Mouse (Mus musculus): Measurements from ENCODE around the gene Fgfr2. TPM values are rescaled to one million over a fixed set of nuclear protein-coding genes. Genes with fewer than 3 reads are reported as not detected.

Gene Fgfr2
- polyA plus RNA-seq, 1 experiment from 2014 or later, result 17.2 TPM

- Histone ChIP-seq H3K4me1 (replicated peaks) (no peaks in the 10 kb centered on the region), H3K27me3 (no peaks in the 10 kb centered on the region), H3K27ac (no peak overlapping the region), H3K36me3 (no peaks in the 10 kb centered on the region), H3K4me3 (no peak overlapping the region), H3K9ac (no peak overlapping the region), H3K9me3 (replicated peaks) (no peaks in the 10 kb centered on the region), H3K4me2 (no peak overlapping the region)
- no peak for ATAC-seq (replicated peaks; ENCODE audit: insufficient number of reproducible peaks, insufficient read depth, low FRiP score, low read depth)
- 69% methylated on average over 3 of the region's 3 CpGs for WGBS
Observed at GRCm38 (mm10) chr7:132015933-132016332, 1107.2 kb downstream of the Fgfr2 start.

- 14% methylated on average over 3 of the region's 3 CpGs for WGBS
Observed at GRCm38 (mm10) chr7:132015193-132015592, 1108.0 kb downstream of the Fgfr2 start.

GRCm38 (mm10) chr7:132013970-132014369 lies 1109.2 kb downstream of the Fgfr2 start:
- WGBS, result 78% methylated on average over 5 of the region's 5 CpGs

More at GRCm38 (mm10) chr7:132015193-132015592, 1108.0 kb downstream of the Fgfr2 start:
- ATAC-seq (replicated peaks; ENCODE audit: insufficient number of reproducible peaks, insufficient read depth, low FRiP score, low read depth), result no peak
- Histone ChIP-seq H3K36me3 (no peaks in the 10 kb centered on the region), H3K4me3 (no peak overlapping the region), H3K4me2 (no peak overlapping the region), H3K9ac (no peak overlapping the region), H3K4me1 (replicated peaks) (no peaks in the 10 kb centered on the region), H3K27ac (no peak overlapping the region), H3K9me3 (replicated peaks) (no peaks in the 10 kb centered on the region), H3K27me3 (no peaks in the 10 kb centered on the region)

GRCm38 (mm10) chr7:132012969-132013679 lies 1110.0 kb downstream of the Fgfr2 start:
- WGBS, result 31% methylated on average over 1 of the region's 1 CpGs

More at GRCm38 (mm10) chr7:132013970-132014369, 1109.2 kb downstream of the Fgfr2 start:
- no peak for ATAC-seq (replicated peaks; ENCODE audit: insufficient number of reproducible peaks, insufficient read depth, low FRiP score, low read depth)
- Histone ChIP-seq H3K9ac (no peak overlapping the region), H3K4me3 (no peak overlapping the region), H3K4me1 (replicated peaks) (no peaks in the 10 kb centered on the region), H3K36me3 (no peaks in the 10 kb centered on the region), H3K27me3 (no peaks in the 10 kb centered on the region), H3K9me3 (replicated peaks) (no peaks in the 10 kb centered on the region), H3K27ac (no peak overlapping the region), H3K4me2 (no peak overlapping the region)

GRCm38 (mm10) chr7:132009002-132009401 lies 1114.1 kb downstream of the Fgfr2 start:
- no peaks in the 10 kb centered on the region for H3K4me1 ChIP-seq (replicated peaks)
- H3K9ac ChIP-seq, result no peak overlapping the region
- no peaks in the 10 kb centered on the region for H3K27me3 ChIP-seq
- no peaks in the 10 kb centered on the region for H3K36me3 ChIP-seq
- ATAC-seq (replicated peaks; ENCODE audit: insufficient number of reproducible peaks, insufficient read depth, low FRiP score, low read depth), result no peak
- WGBS, result 73% methylated on average over 7 of the region's 7 CpGs
- H3K9me3 ChIP-seq (replicated peaks), result no peaks in the 10 kb centered on the region
- no peak overlapping the region for H3K27ac ChIP-seq
- no peak overlapping the region for H3K4me2 ChIP-seq
- H3K4me3 ChIP-seq, result no peak overlapping the region

More at GRCm38 (mm10) chr7:132012969-132013679, 1110.0 kb downstream of the Fgfr2 start:
- no peak overlapping the region for H3K4me3 ChIP-seq
- no peak for ATAC-seq (replicated peaks; ENCODE audit: insufficient number of reproducible peaks, insufficient read depth, low FRiP score, low read depth)
- no peaks in the 10 kb centered on the region for H3K27me3 ChIP-seq
- H3K36me3 ChIP-seq, result no peaks in the 10 kb centered on the region
- H3K4me2 ChIP-seq, result no peak overlapping the region
- no peaks in the 10 kb centered on the region for H3K9me3 ChIP-seq (replicated peaks)
- no peaks in the 10 kb centered on the region for H3K4me1 ChIP-seq (replicated peaks)
- H3K27ac ChIP-seq, result no peak overlapping the region
- H3K9ac ChIP-seq, result no peak overlapping the region

- no peaks in the 10 kb centered on the region for H3K4me1 ChIP-seq (replicated peaks)
Observed at GRCm38 (mm10) chr7:132005996-132006696, 1117.0 kb downstream of the Fgfr2 start.

GRCm38 (mm10) chr7:131992873-131993272 lies 1130.3 kb downstream of the Fgfr2 start:
- no peak overlapping the region for H3K4me3 ChIP-seq
- H3K4me1 ChIP-seq (replicated peaks), result no peaks in the 10 kb centered on the region
- H3K9ac ChIP-seq, result no peak overlapping the region
- ATAC-seq (replicated peaks; ENCODE audit: insufficient number of reproducible peaks, insufficient read depth, low FRiP score, low read depth), result no peak
- no peaks in the 10 kb centered on the region for H3K36me3 ChIP-seq
- no peaks in the 10 kb centered on the region for H3K27me3 ChIP-seq
- no peaks in the 10 kb centered on the region for H3K9me3 ChIP-seq (replicated peaks)
- no peak overlapping the region for H3K4me2 ChIP-seq
- H3K27ac ChIP-seq, result no peak overlapping the region
- WGBS, result 67% methylated on average over 3 of the region's 3 CpGs

More at GRCm38 (mm10) chr7:132005996-132006696, 1117.0 kb downstream of the Fgfr2 start:
- no peak overlapping the region for H3K27ac ChIP-seq
- no peak for ATAC-seq (replicated peaks; ENCODE audit: insufficient number of reproducible peaks, insufficient read depth, low FRiP score, low read depth)
- H3K9me3 ChIP-seq (replicated peaks), result no peaks in the 10 kb centered on the region
- no peak overlapping the region for H3K4me3 ChIP-seq
- H3K36me3 ChIP-seq, result no peaks in the 10 kb centered on the region
- no peak overlapping the region for H3K4me2 ChIP-seq
- no peak overlapping the region for H3K9ac ChIP-seq
- H3K27me3 ChIP-seq, result no peaks in the 10 kb centered on the region
- 76% methylated on average over 14 of the region's 14 CpGs for WGBS

GRCm38 (mm10) chr7:131992226-131992625 lies 1130.9 kb downstream of the Fgfr2 start:
- Histone ChIP-seq H3K9ac (no peak overlapping the region), H3K36me3 (no peaks in the 10 kb centered on the region), H3K4me2 (no peak overlapping the region), H3K27me3 (no peaks in the 10 kb centered on the region), H3K4me1 (replicated peaks) (no peaks in the 10 kb centered on the region), H3K27ac (no peak overlapping the region), H3K9me3 (replicated peaks) (no peaks in the 10 kb centered on the region), H3K4me3 (no peak overlapping the region)
- ATAC-seq (replicated peaks; ENCODE audit: insufficient number of reproducible peaks, insufficient read depth, low FRiP score, low read depth), result no peak
- WGBS, result 38% methylated on average over 1 of the region's 1 CpGs

GRCm38 (mm10) chr7:131989056-131989455 lies 1134.1 kb downstream of the Fgfr2 start:
- WGBS, result 19% methylated on average over 6 of the region's 6 CpGs

GRCm38 (mm10) chr7:131978609-131979008 lies 1144.5 kb downstream of the Fgfr2 start:
- 81% methylated on average over 11 of the region's 11 CpGs for WGBS

More at GRCm38 (mm10) chr7:131989056-131989455, 1134.1 kb downstream of the Fgfr2 start:
- Histone ChIP-seq H3K9me3 (replicated peaks) (no peaks in the 10 kb centered on the region), H3K36me3 (no peaks in the 10 kb centered on the region), H3K27ac (no peak overlapping the region), H3K27me3 (no peaks in the 10 kb centered on the region), H3K9ac (no peak overlapping the region), H3K4me2 (no peak overlapping the region), H3K4me3 (no peak overlapping the region), H3K4me1 (replicated peaks) (no peaks in the 10 kb centered on the region)
- no peak for ATAC-seq (replicated peaks; ENCODE audit: insufficient number of reproducible peaks, insufficient read depth, low FRiP score, low read depth)

GRCm38 (mm10) chr7:131975867-131976266 lies 1147.3 kb downstream of the Fgfr2 start:
- ATAC-seq (replicated peaks; ENCODE audit: insufficient number of reproducible peaks, insufficient read depth, low FRiP score, low read depth), result no peak
- no peaks in the 10 kb centered on the region for H3K36me3 ChIP-seq
- 63% methylated on average over 6 of the region's 6 CpGs for WGBS
- H3K4me2 ChIP-seq, result no peak overlapping the region
- no peak overlapping the region for H3K27ac ChIP-seq
- no peak overlapping the region for H3K4me3 ChIP-seq
- H3K9ac ChIP-seq, result no peak overlapping the region
- H3K9me3 ChIP-seq (replicated peaks), result no peaks in the 10 kb centered on the region
- H3K27me3 ChIP-seq, result peaks cover 12% of the 10 kb centered on the region
- no peaks in the 10 kb centered on the region for H3K4me1 ChIP-seq (replicated peaks)

More at GRCm38 (mm10) chr7:131978609-131979008, 1144.5 kb downstream of the Fgfr2 start:
- H3K36me3 ChIP-seq, result no peaks in the 10 kb centered on the region
- no peak overlapping the region for H3K4me2 ChIP-seq
- no peaks in the 10 kb centered on the region for H3K9me3 ChIP-seq (replicated peaks)
- no peak overlapping the region for H3K9ac ChIP-seq
- no peak overlapping the region for H3K27ac ChIP-seq
- peaks cover 12% of the 10 kb centered on the region for H3K27me3 ChIP-seq
- H3K4me1 ChIP-seq (replicated peaks), result no peaks in the 10 kb centered on the region
- no peak for ATAC-seq (replicated peaks; ENCODE audit: insufficient number of reproducible peaks, insufficient read depth, low FRiP score, low read depth)
- no peak overlapping the region for H3K4me3 ChIP-seq
